In the genomic region with DNA sequence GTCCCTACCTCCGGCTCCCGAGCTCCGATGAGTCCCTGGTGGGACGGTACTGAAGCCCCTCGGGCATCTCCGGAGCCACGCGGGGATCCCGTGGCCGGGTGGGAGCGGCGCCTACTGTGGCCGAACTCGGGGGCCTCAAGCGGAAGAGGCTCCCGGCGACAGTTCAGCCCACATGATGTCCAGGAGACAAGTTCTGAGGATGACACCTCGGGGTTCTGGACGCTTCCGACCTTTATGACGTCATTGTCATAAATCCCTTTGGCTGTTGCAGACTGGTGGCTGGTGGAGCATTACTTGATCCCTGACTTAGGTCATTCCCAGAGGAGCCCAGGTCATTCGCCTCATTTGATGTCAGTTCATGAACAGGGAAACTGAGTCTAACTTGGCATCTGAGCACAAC, we compare ENCODE assay signal across 14 mouse cellular contexts. TPM values are rescaled to one million over a fixed set of nuclear protein-coding genes. Genes with fewer than 3 reads are reported as not detected.
DNase-seq lines count a peak whose midpoint lies in the region; ATAC-seq and TF ChIP-seq lines count a peak whose summit lies in the region.
"Had no signal": no experiment of that assay in that cellular context is flagged by ENCODE, and none has a peak within 500 bp of the region (broad histone marks: within the 10 kb centered on the region; RNA-seq: fewer than 3 reads in every experiment).

A gene (minus strand): TSS at position 122 of the 400 bp plus-strand sequence.

- H3K9ac ChIP-seq in heart, embryonic 12.5 days, result no peak within 1 kb of the TSS
- H3K9ac ChIP-seq in ES-E14 (ENCODE audit: insufficient read depth, low read depth, low read length, poor library complexity, severe bottlenecking), result peak within 1 kb of the TSS; percentile 23
- no peak within 1 kb of the TSS; the same call in 1 of the 2 replicates for H3K9ac ChIP-seq in hindbrain, embryonic 11.5 days (ENCODE audit: low read depth, low read length)
- H3K9ac ChIP-seq in midbrain, embryonic 12.5 days (replicated peaks), result peak within 1 kb of the TSS; percentile 17; the same call in 1 of the 2 replicates

- H3K4me3 ChIP-seq in heart, embryonic 12.5 days, result peak within 1 kb of the TSS; percentile 32
- peak within 1 kb of the TSS; percentile 52 to 56; a peak in 3 of 4 replicates for H3K4me3 ChIP-seq in ES-E14 (ENCODE audit: insufficient read depth in 1 of 2, low read depth in 1 of 2, low read length in 2 of 2, poor library complexity in 1 of 2, severe bottlenecking in 1 of 2)
- peak within 1 kb of the TSS; percentile 19 for H3K4me3 ChIP-seq in hindbrain, embryonic 11.5 days (ENCODE audit: low read depth, low read length)
- H3K4me3 ChIP-seq in midbrain, embryonic 12.5 days, result peak within 1 kb of the TSS; percentile 24
- H3K4me3 ChIP-seq: heart, adult 2 months had no signal

- H3K4me1 ChIP-seq in heart, embryonic 12.5 days (replicated peaks), result peaks cover 10% of the 10 kb centered on the region
- H3K4me1 ChIP-seq in ES-E14 (ENCODE audit: control insufficient read depth in 2 of 2, insufficient read depth in 2 of 2, low read length in 2 of 2, poor library complexity in 1 of 2), result peaks cover 3 to 5% of the 10 kb centered on the region in 2 experiments; a peak in 3 of 4 replicates
- H3K4me1 ChIP-seq in hindbrain, embryonic 11.5 days (replicated peaks; ENCODE audit: control insufficient read depth, insufficient read depth, low read length), result peaks cover 8% of the 10 kb centered on the region
- peaks cover 54% of the 10 kb centered on the region for H3K4me1 ChIP-seq in midbrain, embryonic 12.5 days

- H3K27ac ChIP-seq in heart, embryonic 12.5 days (ENCODE audit: poor library complexity, severe bottlenecking), result no peak within 1 kb of the TSS
- no peak within 1 kb of the TSS for H3K27ac ChIP-seq in ES-E14 (ENCODE audit: insufficient read depth, low read depth, low read length, poor library complexity, severe bottlenecking)
- no peak within 1 kb of the TSS for H3K27ac ChIP-seq in hindbrain, embryonic 11.5 days (ENCODE audit: low read depth, low read length)
- H3K27ac ChIP-seq in midbrain, embryonic 12.5 days (replicated peaks), result no peak within 1 kb of the TSS
- H3K27ac ChIP-seq: heart, adult 2 months had no signal

- H3K36me3 ChIP-seq in heart, embryonic 12.5 days, result no peaks in the 10 kb centered on the region
- no peaks in the 10 kb centered on the region for H3K36me3 ChIP-seq in ES-E14 (ENCODE audit: control insufficient read depth, insufficient read depth, low read length, poor library complexity, severe bottlenecking)
- no peaks in the 10 kb centered on the region for H3K36me3 ChIP-seq in hindbrain, embryonic 11.5 days (ENCODE audit: control insufficient read depth, insufficient read depth, low read length)
- H3K36me3 ChIP-seq in midbrain, embryonic 12.5 days, result no peaks in the 10 kb centered on the region

- peak within 1 kb of the TSS; percentile 52 for H3K4me2 ChIP-seq in heart, embryonic 12.5 days
- peak within 1 kb of the TSS; percentile 26 for H3K4me2 ChIP-seq in hindbrain, embryonic 11.5 days (replicated peaks; ENCODE audit: low read depth, low read length)
- H3K4me2 ChIP-seq in midbrain, embryonic 12.5 days (replicated peaks), result peak within 1 kb of the TSS; percentile 34

- peaks cover 85% of the 10 kb centered on the region for H3K27me3 ChIP-seq in heart, embryonic 12.5 days (replicated peaks)
- H3K27me3 ChIP-seq in hindbrain, embryonic 11.5 days (ENCODE audit: control insufficient read depth, insufficient read depth, low read length), result peaks cover 43% of the 10 kb centered on the region
- peaks cover 61% of the 10 kb centered on the region for H3K27me3 ChIP-seq in midbrain, embryonic 12.5 days

- 59% methylated on average over 22 of the region's 22 CpGs for WGBS in heart, embryonic 12.5 days
- 62% methylated on average over 22 of the region's 22 CpGs for WGBS in hindbrain, embryonic 11.5 days
- 68% methylated on average over 22 of the region's 22 CpGs for WGBS in midbrain, embryonic 12.5 days

- no peak for ATAC-seq in heart, embryonic 12.5 days (ENCODE audit: insufficient number of reproducible peaks, low FRiP score)
- ATAC-seq in hindbrain, embryonic 11.5 days (ENCODE audit: low FRiP score), result no peak
- no peak for ATAC-seq in midbrain, embryonic 12.5 days (ENCODE audit: low FRiP score, low read depth)

- in situ Hi-C loops in ES-E14 (cut with MboI; ENCODE audit: low sequenced_read_pairs in 2 of 2, unreplicated experiment in 2 of 2), result no loop called here

- H3K9me3 ChIP-seq in heart, embryonic 12.5 days (replicated peaks), result peaks cover 14% of the 10 kb centered on the region; the same call in 1 of the 2 replicates
- no peaks in the 10 kb centered on the region for H3K9me3 ChIP-seq in ES-E14 (ENCODE audit: control insufficient read depth, insufficient read depth, low read depth, low read length)
- no peaks in the 10 kb centered on the region for H3K9me3 ChIP-seq in hindbrain, embryonic 11.5 days (ENCODE audit: control insufficient read depth, low read length)
- H3K9me3 ChIP-seq in midbrain, embryonic 12.5 days, result no peaks in the 10 kb centered on the region

- DNase-seq in heart, adult 8-10 months (ENCODE audit: low spot score), result no peak
- no peak for DNase-seq in ES-E14 (ENCODE audit: low read depth, low spot score)
- no peak for DNase-seq in hindbrain, embryonic 11.5 days (ENCODE audit: low spot score)
- DNase-seq in cerebellum, postnatal 4 days (ENCODE audit: low spot score in 2 of 2), result no peak
- DNase-seq in left cerebral cortex, adult 8-10 months (ENCODE audit: low spot score in 2 of 2), result no peak
- DNase-seq in c-Kit-positive CD71-positive TER-119-positive erythroid progenitor cells, embryonic 14.5 days (ENCODE audit: low spot score), result no peak
- DNase-seq: B cell, adult 2 months; right cerebral cortex, postnatal 14 days had no signal

TF ChIP-seq in ES-E14, 5 proteins besides CTCF, POLR2A, EP300 and RAD21:
- no peak for TF ChIP-seq HCFC1 (IDR thresholded peaks at IDR 0.05; ENCODE audit: borderline replicate concordance, insufficient read depth, low read length)
- TF ChIP-seq ZC3H11A (IDR thresholded peaks at IDR 0.05; ENCODE audit: borderline replicate concordance, low read depth, low read length), result no peak
- no peak for TF ChIP-seq ZNF384 (IDR thresholded peaks at IDR 0.05; ENCODE audit: low read depth, low read length)
- TF ChIP-seq CHD2 (IDR thresholded peaks at IDR 0.05; ENCODE audit: low read depth, low read length), result no peak

RNA-seq across cellular contexts. Expression of the gene that starts here (rescaled TPM):
- polyA plus RNA-seq in heart, embryonic 12.5 days (2016; fragmentation: Nextera tagmentation; extraction: Ambion mirVana), result not detected in 2 replicates
- not detected for total RNA-seq in heart, adult 8-10 months (2022)
- total RNA-seq in ES-E14 (2012; rRNA removed), result not detected in 2 replicates
- not detected in 2 replicates for polyA plus RNA-seq in hindbrain, embryonic 11.5 days (2014; fragmentation: Nextera tagmentation; extraction: Ambion mirVana)
- polyA plus RNA-seq in midbrain, embryonic 12.5 days (2016; fragmentation: Nextera tagmentation; extraction: Ambion mirVana), result not detected in 2 replicates
- total RNA-seq in left cerebral cortex, adult 8-10 months (2022), result not detected
- total RNA-seq: adrenal gland, adult 18-20 months; heart, adult 2 months had no signal
- polyA plus RNA-seq: cortical plate, adult 2 months; liver, embryonic 16.5 days had no signal

Comparison
In these comparisons a context has a peak if more than half of its experiments do, and no peak if none do; other contexts are left out.
1. H3K9ac ChIP-seq: peak in ES-E14 (single experiment) and midbrain, embryonic 12.5 days (single experiment); none in heart, embryonic 12.5 days (single experiment) and hindbrain, embryonic 11.5 days (single experiment).
2. Peak in every context shown above with its lines, with median percentiles within 50 percentile points of each other: H3K4me2 ChIP-seq and H3K4me3 ChIP-seq.